Mouse (Mus musculus): ENCODE results near the gene Fmo5. TPM values are rescaled to one million over a fixed set of nuclear protein-coding genes. Genes with fewer than 3 reads are reported as not detected.

Gene Fmo5
- total RNA-seq, 4 experiments from 2014 or later = 16.9 to 19.1 (median 17.8) TPM

GRCm38 (mm10) chr3:97631258-97631860 is 2.8 kb downstream of the Fmo5 start:
- no peak for DNase-seq

DNA sequence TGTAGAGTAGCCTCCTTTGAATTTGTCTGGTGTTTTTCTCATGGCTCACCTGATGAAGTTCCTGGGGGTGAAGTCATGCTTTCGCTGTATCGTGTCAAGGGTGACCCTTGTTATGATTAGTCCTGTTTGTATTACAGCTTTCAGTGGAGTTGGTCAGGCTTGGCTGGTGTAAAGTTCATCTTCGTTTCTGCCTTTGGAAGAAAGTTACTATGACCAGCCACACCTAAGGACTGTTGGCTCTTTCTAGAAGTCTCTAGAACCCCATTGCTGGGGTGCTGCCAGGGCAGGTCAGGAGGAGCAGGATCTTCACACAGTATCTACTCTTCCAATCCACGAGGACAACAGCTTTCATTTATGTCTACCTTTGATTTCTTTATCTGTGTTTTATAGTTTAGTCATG is 4.9 kb downstream of the Fmo5 start:
- no peak for DNase-seq

DNA sequence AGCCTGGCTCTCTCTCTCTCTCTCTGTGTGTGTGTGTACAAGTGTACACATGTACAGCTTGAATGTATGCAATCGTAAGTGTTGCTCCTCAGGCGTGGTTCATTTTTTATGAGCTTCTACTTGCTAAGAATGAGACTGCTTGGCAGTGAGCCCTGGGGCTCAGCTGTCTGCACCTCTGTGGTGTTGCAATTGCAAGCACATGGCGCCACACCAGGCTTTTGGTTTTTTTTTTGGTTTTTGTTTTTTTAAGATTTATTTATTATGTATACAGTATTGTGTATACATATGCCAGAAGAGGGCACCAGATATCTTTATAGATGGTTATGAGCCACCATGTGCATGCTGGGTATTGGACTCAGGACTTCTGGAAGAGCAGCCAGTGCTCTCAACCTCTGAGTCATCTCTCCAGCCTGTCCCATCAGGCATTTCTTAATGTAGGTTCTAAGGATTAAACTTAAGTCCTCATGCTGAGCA is 5.7 kb downstream of the Fmo5 start:
- peak; percentile 28 for DNase-seq

GRCm38 (mm10) chr3:97641396-97641795 is 12.8 kb downstream of the Fmo5 start:
- no peak for DNase-seq

- no peak for DNase-seq
Observed at GRCm38 (mm10) chr3:97642001-97642400, 13.4 kb downstream of the Fmo5 start.

- no peak for DNase-seq
Observed at GRCm38 (mm10) chr3:97648518-97648917, 19.9 kb downstream of the Fmo5 start.

- DNase-seq = no peak
Observed at GRCm38 (mm10) chr3:97649022-97649421, 20.4 kb downstream of the Fmo5 start.

GRCm38 (mm10) chr3:97649469-97649868 is 20.9 kb downstream of the Fmo5 start:
- DNase-seq = no peak

DNA sequence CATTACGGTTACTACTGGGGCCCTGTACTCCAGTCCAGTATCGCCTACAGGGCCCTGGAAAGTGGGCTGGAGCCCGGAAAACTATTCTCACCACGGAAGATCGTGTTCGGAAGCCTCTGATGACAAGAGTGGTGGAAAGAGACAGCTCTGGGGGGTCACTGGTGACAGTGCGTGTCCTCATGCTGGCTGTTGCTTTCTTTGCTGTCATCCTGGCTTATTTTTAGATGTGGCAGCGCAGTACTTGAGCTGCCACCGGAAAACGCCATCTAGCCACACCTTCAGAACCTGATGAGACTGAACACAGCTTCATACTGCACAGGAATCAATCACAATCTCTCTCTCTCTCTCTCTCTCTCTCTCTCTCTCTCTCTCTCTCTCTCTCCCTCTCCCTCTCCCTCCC is 23.0 kb downstream of the Fmo5 start:
- no peak for DNase-seq

GRCm38 (mm10) chr3:97653781-97654180 is 25.2 kb downstream of the Fmo5 start:
- DNase-seq = no peak

GRCm38 (mm10) chr3:97654901-97655300 is 26.3 kb downstream of the Fmo5 start:
- no peak for DNase-seq

DNA sequence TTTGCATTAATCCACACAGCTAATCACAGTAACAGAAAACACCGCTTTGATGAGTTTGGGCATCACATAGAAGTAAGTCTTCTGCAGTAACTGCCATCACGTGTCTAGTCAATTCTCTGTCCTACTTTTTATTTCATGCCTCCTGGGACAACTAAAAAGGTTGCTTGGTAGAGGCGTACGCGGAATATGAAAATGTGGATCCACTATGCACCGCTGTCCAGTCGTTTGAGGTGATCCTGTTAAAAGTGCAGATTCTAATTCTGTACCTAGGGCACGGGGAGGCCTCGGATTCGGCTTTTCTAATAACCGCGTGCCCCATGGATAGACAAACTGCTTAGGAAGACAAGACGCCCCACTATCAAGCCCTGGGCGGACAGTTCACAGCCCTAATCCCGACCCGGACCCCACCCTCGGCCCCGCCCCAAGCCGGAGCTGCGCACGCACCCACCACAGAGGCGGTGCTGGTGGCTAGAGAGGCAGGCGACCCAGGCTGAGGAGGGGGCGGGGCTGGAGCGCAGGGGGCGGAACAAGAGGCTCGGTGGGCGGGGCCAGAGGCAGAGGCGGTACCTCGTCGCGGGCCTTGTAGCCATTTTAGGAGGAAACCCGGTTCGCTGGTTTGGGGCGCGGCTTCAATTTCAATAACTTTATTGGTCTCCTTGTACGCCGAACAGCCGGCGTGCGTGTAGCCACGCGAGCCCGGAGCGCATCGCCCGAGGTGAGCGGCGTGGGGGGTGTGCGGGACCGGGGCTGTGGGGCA is 29.2 kb downstream of the Fmo5 start, which contains the start of gene Prkab2:
Prkab2 (plus strand) TSS at position 539 of the 757 bp plus-strand sequence.
- DNase-seq = peak; percentile 98

DNA sequence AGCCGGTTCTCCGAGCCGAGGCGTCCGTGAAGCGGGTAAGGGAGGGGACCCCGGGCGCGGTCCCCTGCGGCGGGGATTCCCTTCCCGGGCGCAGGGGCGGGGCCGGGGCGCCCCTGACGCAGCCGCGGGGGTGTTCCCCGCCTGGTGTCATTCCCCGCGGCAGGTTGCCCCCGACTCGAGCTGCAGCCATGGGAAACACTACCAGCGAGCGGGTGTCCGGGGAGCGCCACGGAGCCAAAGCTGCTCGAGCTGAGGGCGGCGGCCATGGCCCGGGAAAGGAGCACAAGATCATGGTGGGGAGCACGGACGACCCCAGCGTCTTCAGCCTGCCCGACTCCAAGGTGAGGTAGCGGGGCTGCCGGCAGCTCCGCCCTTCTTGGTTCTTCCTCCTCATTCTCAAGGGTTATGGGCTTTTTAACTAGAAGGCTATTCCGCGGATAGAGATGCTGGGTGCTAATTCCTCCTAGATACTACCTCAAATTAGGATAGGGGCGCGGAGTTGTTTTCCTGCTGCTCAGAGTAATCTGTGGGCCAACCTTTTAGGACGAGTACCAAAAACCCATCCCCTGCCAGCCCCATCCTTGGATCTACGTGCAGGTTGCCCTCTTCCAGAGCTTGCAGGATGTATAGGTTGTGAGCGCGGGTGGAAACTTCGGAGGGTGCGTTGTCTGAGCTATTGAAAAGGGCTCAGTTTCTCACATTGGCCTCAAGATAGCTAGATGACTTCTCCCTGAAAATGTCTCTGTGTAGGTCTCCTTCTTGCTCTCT is 30.0 kb downstream of the Fmo5 start:
- DNase-seq = no peak

GRCm38 (mm10) chr3:97659746-97660145 is 31.1 kb downstream of the Fmo5 start:
- no peak for DNase-seq

DNA sequence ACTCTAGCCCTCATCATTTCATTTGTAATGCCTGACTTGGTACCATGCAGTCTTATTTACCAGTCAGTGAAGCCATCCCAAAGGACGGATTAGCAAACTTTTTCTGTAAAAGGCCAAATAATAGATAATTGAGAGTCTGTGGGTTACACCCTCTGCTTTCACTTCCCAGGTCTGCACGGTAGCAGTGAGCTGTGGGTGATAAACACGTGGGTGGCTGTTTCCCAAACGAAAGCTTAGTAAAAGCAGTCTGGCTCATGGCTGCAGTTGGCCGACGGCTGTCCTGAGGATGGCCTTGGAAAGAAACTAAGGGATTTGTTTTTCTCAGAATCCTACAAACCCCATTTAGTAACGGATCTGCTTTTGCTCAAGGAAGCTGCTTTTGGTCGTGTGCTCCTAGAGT is 32.6 kb downstream of the Fmo5 start:
- no peak for DNase-seq

DNA sequence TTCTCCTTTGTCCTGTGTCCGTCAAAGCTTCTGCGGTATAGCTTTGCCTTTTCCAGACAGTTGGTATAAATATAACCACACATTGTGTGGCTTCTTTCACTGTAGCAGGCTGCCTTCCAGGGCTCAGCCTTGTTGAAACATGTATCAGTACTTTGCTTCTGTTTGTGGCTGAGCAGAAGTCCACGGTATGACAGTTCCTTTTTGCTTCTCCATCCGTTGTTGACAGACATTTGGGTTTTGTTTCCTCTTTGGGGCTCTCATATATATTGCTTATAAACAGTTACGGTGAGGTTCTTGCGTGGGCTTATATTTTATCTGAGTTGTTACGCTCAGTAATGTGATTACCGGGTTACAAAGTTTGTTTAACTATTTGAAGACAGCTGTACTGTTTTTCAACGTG is 36.9 kb downstream of the Fmo5 start:
- no peak for DNase-seq

DNA sequence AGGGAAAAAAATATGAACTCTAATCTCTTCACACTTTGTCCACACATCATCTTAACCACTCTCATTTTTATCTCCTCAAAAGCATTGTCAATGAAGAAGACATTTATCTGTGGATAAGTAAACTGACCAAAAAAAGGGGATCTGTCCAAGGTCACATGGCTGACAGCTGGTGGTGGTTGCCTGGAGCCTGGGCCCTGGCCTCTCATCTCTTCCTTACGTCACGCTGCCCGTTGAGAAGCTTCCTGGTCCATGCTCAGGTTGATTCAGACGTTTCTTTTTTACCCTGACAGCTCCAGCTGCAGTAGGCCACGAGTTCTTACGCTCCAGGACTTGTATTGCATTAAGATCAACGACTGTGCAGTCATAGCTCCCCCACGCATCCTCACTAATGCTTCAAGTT is 37.5 kb downstream of the Fmo5 start:
- no peak for DNase-seq

- DNase-seq = no peak
Observed at GRCm38 (mm10) chr3:97667093-97667675, 38.6 kb downstream of the Fmo5 start.

GRCm38 (mm10) chr3:97674644-97675110 is 46.1 kb downstream of the Fmo5 start, which contains the start of gene Gm17651:
TSS of gene Gm17651 (minus strand) at chr3:97674694.
- DNase-seq = no peak

DNA sequence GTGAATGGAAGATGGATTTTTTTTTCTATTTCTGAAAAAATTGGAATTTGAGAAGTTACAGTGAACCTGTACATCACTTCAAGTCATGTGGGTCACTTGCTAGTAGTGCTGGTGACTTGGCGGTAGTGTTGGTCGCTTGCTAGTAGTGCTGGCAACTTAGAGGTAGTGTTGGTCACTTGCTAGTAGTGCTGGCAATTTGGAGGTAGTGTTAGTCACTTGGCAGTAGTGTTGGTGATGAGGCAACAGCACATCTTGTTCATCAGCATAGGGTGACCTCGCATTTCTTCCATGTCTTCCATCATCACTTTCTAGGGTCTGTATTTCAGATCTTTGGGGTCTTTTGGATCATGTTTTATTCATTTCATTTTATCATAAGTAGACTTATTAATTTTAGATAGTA is 47.5 kb downstream of the Fmo5 start:
- no peak for DNase-seq

DNA sequence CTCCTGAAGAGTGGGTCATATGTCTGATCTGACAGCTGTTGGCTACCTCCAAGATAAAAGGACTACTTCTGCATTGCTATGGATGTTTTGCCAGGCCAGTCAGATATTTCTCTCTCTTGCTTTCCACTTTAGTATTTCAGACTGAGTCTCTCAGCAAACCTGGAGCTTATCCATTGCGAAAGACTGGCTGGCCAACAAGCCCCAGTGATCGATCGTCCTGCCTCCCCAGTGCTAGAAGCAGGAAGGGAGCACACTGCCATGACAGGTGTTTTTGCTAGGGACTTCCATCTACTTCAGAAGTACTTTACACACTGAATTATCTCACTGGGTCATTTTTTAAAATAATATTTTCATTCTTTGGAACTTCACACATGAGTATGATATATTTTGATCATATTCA is 49.8 kb downstream of the Fmo5 start:
- DNase-seq = no peak

GRCm38 (mm10) chr3:97680631-97681320 is 52.2 kb downstream of the Fmo5 start:
- DNase-seq = peak; percentile 65
